Mouse (Mus musculus) small intestine, adult 2 months (tissue): ENCODE data around the gene Hes6.

Experiments
- CTCF ChIP-seq: fragments of 200-500 bp; IDR thresholded peaks from 2 replicates; pipeline ENCODE4 v1.5.1; 2012; ENCODE audit warnings: low read depth, mild to moderate bottlenecking, control low read depth, inconsistent platforms, low read length, moderate library complexity, mixed read lengths; ENCODE audit not compliant: insufficient replicate concordance, insufficient read length; ENCODE audit errors: extremely low read depth
- POLR2A ChIP-seq: fragments of 200-500 bp; IDR thresholded peaks from 2 replicates; pipeline ENCODE4 v1.6.1; 2012; ENCODE audit warnings: low read depth, mild to moderate bottlenecking, control low read depth, inconsistent platforms, low read length, moderate library complexity

- TF ChIP-seq CTCF = no peak
- no peak for TF ChIP-seq POLR2A
Measured at GRCm38 (mm10) chr1:91412286-91413029, 1.4 kb downstream of the Hes6 start.
